Mouse (Mus musculus) heart, postnatal 0 days (tissue): ENCODE results near the gene Mrgpra2a.
"Not testable (repeated sequence)": the region's sequence is repeated elsewhere in the genome, so short reads cannot be mapped to it uniquely, and the experiment has no call there.

ENCODE experiments used
- CTCF ChIP-seq: IDR thresholded peaks from 2 replicates; pipeline ENCODE4 v1.5.1; 2016; ENCODE audit warnings: antibody characterized with exemption, control low read depth, low read depth
- EP300 ChIP-seq: IDR thresholded peaks from 2 replicates; pipeline ENCODE4 v1.6.1; 2016; ENCODE audit warnings: antibody characterized with exemption, low read depth

DNA sequence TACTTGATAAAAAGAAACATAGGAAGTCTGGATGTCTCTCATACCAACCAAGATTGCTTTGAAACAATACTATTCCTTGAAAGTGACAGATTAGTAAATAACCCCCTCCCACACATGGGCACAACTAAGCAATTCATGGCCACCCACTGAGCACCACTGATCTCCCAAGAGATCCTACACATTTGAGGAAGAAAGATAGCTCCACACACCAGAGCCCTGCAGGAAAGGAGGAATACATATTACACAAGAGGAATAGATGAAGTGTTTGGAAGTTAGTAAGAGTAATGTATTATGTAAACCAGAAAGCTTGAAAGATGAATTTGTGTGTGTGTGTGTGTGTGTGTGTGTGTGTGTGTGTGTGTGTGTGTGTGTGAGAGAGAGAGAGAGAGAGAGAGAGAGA lies 31.2 kb upstream of the Mrgpra2a start:
- not testable (repeated sequence) for TF ChIP-seq CTCF, EP300
